Mouse (Mus musculus) cerebellum, adult 2 months (tissue): ENCODE results near the gene Cttn.

ENCODE experiments used
- CTCF ChIP-seq: fragments of 200-500 bp; IDR thresholded peaks from 2 replicates; pipeline ENCODE4 v1.5.1; 2011; ENCODE audit warnings: low read depth, mild to moderate bottlenecking, control low read depth, low read length, moderate library complexity, borderline replicate concordance; ENCODE audit not compliant: insufficient read depth
- POLR2A ChIP-seq: fragments of 200-500 bp; IDR thresholded peaks from 2 replicates; pipeline ENCODE4 v1.6.1; 2011; ENCODE audit warnings: low read length, control low read depth, borderline replicate concordance; ENCODE audit not compliant: insufficient read depth

DNA sequence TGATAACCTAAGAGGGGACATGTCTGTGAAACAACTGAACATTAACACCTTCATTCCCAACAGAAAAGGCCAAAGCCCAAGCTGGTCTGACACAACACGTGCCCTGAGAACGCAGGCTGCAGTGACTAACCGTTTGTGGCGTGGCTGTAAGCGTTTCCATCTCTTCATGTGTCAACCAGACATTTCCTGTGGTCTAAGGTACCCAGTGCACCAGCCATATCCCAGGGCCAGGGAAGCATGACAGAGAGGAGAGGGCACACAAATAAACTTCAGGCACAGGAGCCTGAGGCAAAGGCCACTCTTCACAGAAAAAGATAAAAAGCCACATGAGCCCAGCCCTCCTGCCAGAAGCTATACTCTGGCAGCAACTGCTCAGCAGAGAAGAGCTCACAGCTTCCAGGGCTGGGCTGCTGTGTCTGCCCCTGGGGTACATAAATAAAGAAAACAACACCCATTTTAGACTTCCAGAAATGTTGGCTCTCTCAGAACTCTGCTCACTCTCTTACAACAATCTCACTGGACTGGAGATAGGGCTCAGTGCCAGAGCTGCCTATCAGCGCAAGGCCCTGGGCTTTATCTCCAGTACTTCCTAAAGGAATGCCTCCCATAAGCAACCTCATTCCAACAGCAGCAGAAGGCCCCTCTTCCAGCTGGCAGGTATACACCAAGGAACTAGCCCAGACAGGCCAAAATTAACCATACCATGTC lies 18.4 kb upstream of the Cttn start:
- TF ChIP-seq POLR2A (no peak), CTCF (no peak)
